Mouse (Mus musculus) embryo, embryonic 11 days (tissue): ENCODE data around the gene Caprin2.

Experiments
- DNase-seq: peaks from one replicate; pipeline ENCODE4 v3.0.0-alpha.2; 2015

Gene Caprin2

GRCm38 (mm10) chr6:148831728-148832121 is 64.3 kb downstream of the Caprin2 start:
- no peak for DNase-seq

GRCm38 (mm10) chr6:148830748-148831727 is 65.0 kb downstream of the Caprin2 start, which contains the start of gene Ipo8:
Gene Ipo8 (minus strand): TSS chr6:148831467.
- DNase-seq = peak; percentile 97

- DNase-seq = no peak
Observed at GRCm38 (mm10) chr6:148830355-148830747, 65.7 kb downstream of the Caprin2 start.

DNA sequence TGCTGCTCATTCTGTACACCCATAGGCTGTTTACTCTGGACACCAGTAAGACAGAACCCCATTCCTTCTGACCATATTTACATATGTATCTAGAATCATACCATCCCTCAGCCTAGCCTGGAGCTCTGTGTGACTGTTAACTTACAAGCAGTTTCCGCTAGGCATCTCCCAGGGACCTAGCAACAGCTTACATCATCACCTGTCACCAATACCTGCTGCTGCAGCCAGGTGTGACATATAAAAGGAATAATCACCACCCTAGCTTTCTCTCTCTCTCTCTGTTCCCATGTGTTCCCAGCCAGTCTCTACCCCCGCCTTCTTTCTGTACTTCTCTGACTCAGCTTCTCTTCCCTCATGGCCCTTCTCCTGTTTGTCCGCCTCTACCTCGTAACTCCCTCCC is 69.9 kb downstream of the Caprin2 start:
- DNase-seq = no peak

GRCm38 (mm10) chr6:148818624-148819343 is 77.3 kb downstream of the Caprin2 start:
- DNase-seq = no peak

- no peak for DNase-seq
Observed at GRCm38 (mm10) chr6:148816751-148817150, 79.3 kb downstream of the Caprin2 start.

GRCm38 (mm10) chr6:148811117-148811516 is 84.9 kb downstream of the Caprin2 start:
- DNase-seq = no peak

- no peak for DNase-seq
Observed at GRCm38 (mm10) chr6:148799773-148800172, 96.3 kb downstream of the Caprin2 start.

GRCm38 (mm10) chr6:148795145-148795544 is 100.9 kb downstream of the Caprin2 start:
- DNase-seq = no peak
